Mouse (Mus musculus): ENCODE data around the gene Crip2. TPM values are rescaled to one million over a fixed set of nuclear protein-coding genes. Genes with fewer than 3 reads are reported as not detected.

The Crip2 gene
- polyA plus RNA-seq, 1 experiment: 52.9 TPM

DNA sequence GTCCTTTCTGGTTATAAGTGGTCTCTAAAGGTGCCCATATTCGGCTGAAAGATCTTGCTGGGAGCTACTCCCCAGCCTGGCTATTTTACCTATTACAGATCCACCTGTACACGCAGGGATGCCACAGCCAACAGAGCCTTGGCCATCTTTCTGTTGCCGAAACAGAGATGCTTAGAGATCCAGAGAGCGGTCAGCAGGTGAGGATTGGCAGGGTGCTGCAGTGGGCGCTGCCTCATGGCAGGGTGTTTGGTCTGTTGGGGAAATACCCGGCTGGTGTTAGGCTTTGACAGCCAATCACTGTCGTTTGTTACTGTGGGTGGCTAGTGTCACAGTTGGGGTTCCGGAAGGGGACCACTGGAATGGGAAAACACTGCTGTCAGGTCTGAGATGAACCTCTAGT, 17.9 kb downstream of the Crip2 start:
- no peak for TF ChIP-seq POLR2A (IDR thresholded peaks at IDR 0.05; ENCODE audit: low read depth, low read length)
- TF ChIP-seq CTCF (IDR thresholded peaks at IDR 0.05; ENCODE audit: borderline replicate concordance, insufficient read depth, low read length): no peak
- H3K4me3 ChIP-seq (ENCODE audit: insufficient read depth, low read length): no peak overlapping the region
- 0 out of 2 replicates have a peak, but pooled peaks cover 12% of the 10 kb centered on the region for H3K4me1 ChIP-seq (ENCODE audit: control insufficient read depth, insufficient read depth, low read length)
- no peak overlapping the region for H3K27ac ChIP-seq (ENCODE audit: insufficient read depth, low read length)

DNA sequence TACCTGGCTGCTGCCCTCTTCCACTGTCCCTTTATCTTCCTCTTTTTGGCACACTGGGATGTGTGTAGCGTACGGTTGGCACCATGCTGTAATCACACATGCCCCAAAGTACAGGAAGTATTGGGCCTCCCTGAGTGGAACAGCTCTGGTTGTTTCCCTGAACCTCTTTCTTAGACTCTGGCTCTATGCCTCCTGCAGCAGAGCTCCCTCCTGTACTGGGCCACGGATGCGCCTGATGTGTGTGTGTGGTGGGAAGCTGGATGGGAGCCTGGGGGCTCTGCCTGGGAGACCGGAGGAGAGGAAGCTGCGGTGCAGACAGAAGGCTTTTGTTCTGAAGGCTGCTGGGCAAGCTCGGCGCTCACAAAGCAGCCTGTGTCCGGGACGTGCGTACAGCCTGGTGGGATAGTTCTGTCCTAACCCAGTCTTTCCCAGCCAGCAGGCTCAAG, 23.5 kb downstream of the Crip2 start:
- Histone ChIP-seq H3K4me3 (ENCODE audit: insufficient read depth, low read length) (no peak overlapping the region), H3K27ac (ENCODE audit: insufficient read depth, low read length) (no peak overlapping the region), H3K4me1 (ENCODE audit: control insufficient read depth, insufficient read depth, low read length) (no peaks in the 10 kb centered on the region)
- TF ChIP-seq POLR2A (IDR thresholded peaks at IDR 0.05; ENCODE audit: low read depth, low read length) (no peak), CTCF (IDR thresholded peaks at IDR 0.05; ENCODE audit: borderline replicate concordance, insufficient read depth, low read length) (no peak)

DNA sequence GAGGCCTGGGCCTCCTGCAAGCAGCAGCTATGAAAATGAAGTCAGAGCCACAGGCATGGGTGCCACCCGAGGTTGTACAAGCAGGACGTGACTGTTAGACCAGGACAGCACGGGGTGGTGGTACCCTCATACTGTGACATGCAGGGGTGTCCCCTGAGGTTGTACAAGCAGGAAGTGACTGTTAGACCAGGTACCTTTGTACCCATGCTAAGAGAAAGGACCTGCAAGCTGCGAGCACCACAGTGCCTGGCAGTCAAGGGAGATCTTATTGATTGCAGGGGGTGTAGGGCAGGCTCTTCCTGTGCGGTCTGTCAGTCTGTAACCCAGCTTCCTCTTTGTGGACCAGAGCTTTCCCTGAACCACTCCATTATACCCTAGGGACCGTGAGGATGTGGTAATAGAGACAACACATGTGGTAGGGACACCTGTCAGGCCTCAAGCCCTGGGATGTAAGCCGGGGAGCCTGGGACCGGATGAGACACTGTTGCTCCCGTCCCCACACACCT, 28.0 kb downstream of the Crip2 start:
- no peaks in the 10 kb centered on the region for H3K4me1 ChIP-seq (ENCODE audit: control insufficient read depth, insufficient read depth, low read length)
- TF ChIP-seq POLR2A (IDR thresholded peaks at IDR 0.05; ENCODE audit: low read depth, low read length) (no peak), CTCF (IDR thresholded peaks at IDR 0.05; ENCODE audit: borderline replicate concordance, insufficient read depth, low read length) (no peak)
- no peak overlapping the region for H3K27ac ChIP-seq (ENCODE audit: insufficient read depth, low read length)
- H3K4me3 ChIP-seq (ENCODE audit: insufficient read depth, low read length): no peak overlapping the region

DNA sequence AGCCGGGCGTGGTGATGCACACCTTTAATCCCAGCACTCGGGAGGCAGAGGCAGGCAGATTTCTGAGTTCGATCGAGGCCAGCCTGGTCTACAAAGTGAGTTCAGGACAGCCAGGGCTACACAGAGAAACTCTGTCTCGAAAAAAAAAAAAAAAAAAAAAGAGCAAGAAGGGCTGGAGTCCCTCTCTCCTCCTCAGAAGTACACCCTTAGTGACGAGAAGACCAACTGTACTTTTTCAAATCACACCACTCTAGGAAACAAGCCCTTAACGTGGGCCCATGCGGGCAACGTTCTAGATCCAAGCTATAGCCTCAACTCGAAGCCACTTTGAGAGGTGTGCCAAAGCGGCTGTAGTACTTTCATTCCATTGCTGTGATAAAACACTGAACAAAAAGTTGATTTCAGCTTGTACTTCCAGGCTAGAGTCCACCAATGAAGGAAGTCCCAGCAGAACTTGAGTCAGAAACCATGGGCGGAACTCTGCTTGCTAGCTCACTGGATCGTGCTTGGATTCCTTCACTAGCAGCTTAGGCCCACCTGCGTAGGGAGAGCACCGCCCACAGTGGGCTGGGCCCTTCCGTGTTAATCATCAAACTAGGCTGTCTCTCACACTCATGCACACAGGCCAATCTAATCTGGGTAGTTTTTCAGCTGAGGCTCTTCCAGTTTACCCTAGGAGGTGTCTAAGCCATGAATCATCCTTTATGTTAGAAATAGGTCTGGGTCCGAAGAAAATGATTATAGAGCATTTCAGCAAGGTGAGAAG, 37.1 kb downstream of the Crip2 start:
- no peak overlapping the region for H3K4me3 ChIP-seq (ENCODE audit: insufficient read depth, low read length)
- no peak overlapping the region for H3K27ac ChIP-seq (ENCODE audit: insufficient read depth, low read length)
- no peaks in the 10 kb centered on the region for H3K4me1 ChIP-seq (ENCODE audit: control insufficient read depth, insufficient read depth, low read length)
- no peak for TF ChIP-seq POLR2A (IDR thresholded peaks at IDR 0.05; ENCODE audit: low read depth, low read length)
- no peak for TF ChIP-seq CTCF (IDR thresholded peaks at IDR 0.05; ENCODE audit: borderline replicate concordance, insufficient read depth, low read length)

DNA sequence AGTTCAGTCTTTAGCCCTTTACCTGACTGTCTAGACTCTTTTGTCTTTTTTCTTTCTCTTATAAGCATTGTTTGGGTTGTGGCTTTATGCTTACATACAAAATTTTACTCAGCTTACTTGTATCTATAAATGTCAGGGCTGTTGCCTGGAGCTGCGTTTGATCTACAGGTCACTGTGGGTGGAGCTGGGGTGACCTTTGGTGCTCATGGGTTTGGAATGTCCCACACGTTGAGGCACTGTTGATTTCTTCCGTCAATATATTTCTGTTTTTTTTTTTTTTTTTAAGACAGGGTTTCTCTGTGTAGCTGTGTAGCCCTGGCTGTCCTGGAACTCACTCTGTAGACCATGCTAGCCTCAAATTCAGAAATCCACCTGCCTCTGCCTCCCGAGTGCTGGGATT, 41.0 kb downstream of the Crip2 start:
- Histone ChIP-seq H3K27ac (ENCODE audit: insufficient read depth, low read length) (no peak overlapping the region), H3K4me1 (ENCODE audit: control insufficient read depth, insufficient read depth, low read length) (no peaks in the 10 kb centered on the region), H3K4me3 (ENCODE audit: insufficient read depth, low read length) (no peak overlapping the region)
- TF ChIP-seq POLR2A (IDR thresholded peaks at IDR 0.05; ENCODE audit: low read depth, low read length) (no peak), CTCF (IDR thresholded peaks at IDR 0.05; ENCODE audit: borderline replicate concordance, insufficient read depth, low read length) (no peak)

DNA sequence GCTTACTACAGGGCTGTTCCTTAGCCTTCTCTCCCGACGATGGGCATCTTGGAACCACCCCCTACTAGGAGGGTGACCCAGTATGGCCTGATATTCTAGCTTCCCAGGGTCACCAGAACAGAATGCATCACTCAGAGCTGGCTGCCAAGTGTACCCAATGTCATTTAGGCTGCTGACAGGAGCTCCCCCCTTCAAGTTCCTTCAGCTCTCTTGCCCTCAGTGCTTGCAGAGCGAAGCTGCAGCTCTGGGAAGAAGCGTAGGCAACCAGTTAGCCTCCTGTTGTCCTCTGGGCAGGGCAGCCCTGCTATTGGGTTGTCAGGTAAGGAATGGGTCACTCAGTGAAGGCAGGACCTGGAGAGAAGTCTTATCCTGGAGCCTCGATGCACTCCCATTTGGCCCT, 44.9 kb downstream of the Crip2 start:
- Histone ChIP-seq H3K27ac (ENCODE audit: insufficient read depth, low read length) (no peak overlapping the region), H3K4me3 (ENCODE audit: insufficient read depth, low read length) (no peak overlapping the region), H3K4me1 (ENCODE audit: control insufficient read depth, insufficient read depth, low read length) (no peaks in the 10 kb centered on the region; the same call in 1 of the 2 replicates)
- TF ChIP-seq CTCF (IDR thresholded peaks at IDR 0.05; ENCODE audit: borderline replicate concordance, insufficient read depth, low read length) (no peak), POLR2A (IDR thresholded peaks at IDR 0.05; ENCODE audit: low read depth, low read length) (no peak)

DNA sequence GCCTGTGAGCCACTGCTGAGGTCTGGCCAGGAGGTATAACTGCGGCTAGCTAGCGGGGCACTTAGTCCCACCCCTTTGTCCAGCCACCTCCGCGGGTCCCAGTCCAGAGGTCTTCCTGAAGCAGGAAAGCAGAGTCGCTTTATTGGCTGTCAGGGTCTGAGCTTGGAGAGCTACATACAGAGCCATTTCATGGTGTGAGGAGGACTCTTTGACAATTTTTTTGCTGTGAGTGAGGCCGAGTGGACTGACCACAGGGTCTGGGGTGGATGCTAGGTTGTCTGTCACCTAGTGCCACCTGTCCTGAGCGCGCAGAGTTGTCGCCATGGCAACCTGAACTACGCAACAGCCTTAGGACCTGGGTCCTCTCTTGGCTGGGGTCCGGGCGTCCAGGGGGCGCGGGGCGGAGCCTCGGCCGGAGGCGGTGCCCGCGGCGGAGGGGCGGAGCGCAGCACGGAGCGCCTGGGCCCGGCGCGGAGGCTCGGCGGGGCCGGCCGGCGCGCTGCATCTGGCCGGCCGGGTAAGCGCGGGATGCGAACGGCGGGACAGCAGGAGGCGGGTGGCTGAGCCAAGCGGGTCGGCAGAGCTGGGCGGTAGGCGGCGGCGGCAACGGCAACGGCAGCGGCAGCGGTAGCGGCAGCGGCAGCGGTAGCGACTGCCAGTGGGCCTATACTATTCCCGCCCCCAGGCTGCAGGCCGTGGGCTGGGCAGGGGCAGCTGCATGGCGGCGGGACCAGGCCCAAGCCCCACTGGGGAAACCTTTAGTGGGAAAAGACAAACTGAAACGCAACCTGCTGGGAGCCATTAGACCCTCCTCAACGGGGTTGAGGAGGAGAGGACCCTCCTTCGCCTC, 45.6 kb downstream of the Crip2 start, which contains the start of gene Tmem121:
Gene Tmem121 (plus strand): TSS at position 489 of the 850 bp plus-strand sequence.
- Histone ChIP-seq H3K4me3 (ENCODE audit: insufficient read depth, low read length) (peak within 1 kb of the TSS; percentile 64), H3K4me1 (ENCODE audit: control insufficient read depth, insufficient read depth, low read length) (no peaks in the 10 kb centered on the region; the same call in 1 of the 2 replicates), H3K27ac (ENCODE audit: insufficient read depth, low read length) (no peak within 1 kb of the TSS)
- no peak for TF ChIP-seq CTCF (IDR thresholded peaks at IDR 0.05; ENCODE audit: borderline replicate concordance, insufficient read depth, low read length)
- peak; percentile 52 for TF ChIP-seq POLR2A (IDR thresholded peaks at IDR 0.05; ENCODE audit: low read depth, low read length)

DNA sequence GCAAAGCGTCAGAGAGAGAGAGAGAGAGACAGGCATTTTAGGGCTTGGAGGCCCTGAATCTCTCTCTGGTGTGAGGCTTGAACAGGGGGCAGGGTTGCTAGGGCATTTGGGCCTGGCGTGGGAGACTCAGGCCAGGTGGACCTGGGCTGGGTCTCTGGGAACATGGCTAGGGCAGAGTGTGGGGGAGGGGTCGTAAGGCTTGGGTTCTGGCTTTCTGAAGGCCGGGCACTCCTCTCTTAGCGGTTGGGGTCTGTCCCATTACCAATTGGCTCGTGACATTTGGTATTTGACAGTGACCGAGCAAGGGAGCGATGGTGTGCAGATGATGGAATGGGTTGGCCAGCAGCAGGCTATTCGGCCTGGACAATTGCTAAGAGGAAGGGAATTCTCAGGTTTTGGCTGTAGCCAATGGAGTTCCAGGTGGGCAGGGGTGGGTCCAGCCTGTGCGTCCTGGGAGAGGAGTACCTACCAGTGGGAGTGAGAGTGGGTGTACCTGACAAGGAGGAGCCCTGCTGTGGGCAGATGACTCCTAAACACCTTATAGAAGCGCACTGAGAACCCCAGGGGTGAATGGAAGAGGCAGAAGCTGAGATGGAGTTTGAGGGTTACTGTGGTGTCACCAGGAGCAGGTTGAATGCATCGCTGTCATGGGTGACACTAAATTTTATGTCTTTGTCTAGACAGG, 46.4 kb downstream of the Crip2 start:
- no peaks in the 10 kb centered on the region; the same call in 1 of the 2 replicates for H3K4me1 ChIP-seq (ENCODE audit: control insufficient read depth, insufficient read depth, low read length)
- TF ChIP-seq CTCF (IDR thresholded peaks at IDR 0.05; ENCODE audit: borderline replicate concordance, insufficient read depth, low read length) (no peak), POLR2A (IDR thresholded peaks at IDR 0.05; ENCODE audit: low read depth, low read length) (no peak)
- no peak overlapping the region for H3K27ac ChIP-seq (ENCODE audit: insufficient read depth, low read length)
- H3K4me3 ChIP-seq (ENCODE audit: insufficient read depth, low read length): peak overlapping the region; percentile 64

DNA sequence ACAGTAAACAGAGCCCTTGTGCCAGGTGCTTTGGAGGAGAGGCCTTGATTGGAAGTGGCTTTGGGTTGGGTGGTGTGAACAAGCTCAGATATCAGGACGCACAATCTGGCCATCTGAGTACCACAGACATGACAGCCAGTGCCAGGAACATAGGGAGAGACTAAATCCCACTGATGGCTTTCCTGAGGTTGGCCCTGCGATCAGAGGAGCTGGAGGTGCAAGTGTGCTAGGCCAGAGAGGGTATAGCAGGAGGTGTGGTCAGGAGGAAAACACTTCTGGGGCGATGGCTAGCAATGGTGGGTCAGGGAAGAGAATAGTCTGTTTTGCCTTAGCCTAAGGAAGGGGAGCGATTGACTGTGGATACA, 47.0 kb downstream of the Crip2 start:
- peak overlapping the region; percentile 21; the same call in 1 of the 2 replicates for H3K4me3 ChIP-seq (ENCODE audit: insufficient read depth, low read length)
- H3K4me1 ChIP-seq (ENCODE audit: control insufficient read depth, insufficient read depth, low read length): no peaks in the 10 kb centered on the region; the same call in 1 of the 2 replicates
- H3K27ac ChIP-seq (ENCODE audit: insufficient read depth, low read length): no peak overlapping the region
- TF ChIP-seq CTCF (IDR thresholded peaks at IDR 0.05; ENCODE audit: borderline replicate concordance, insufficient read depth, low read length): no peak
- TF ChIP-seq POLR2A (IDR thresholded peaks at IDR 0.05; ENCODE audit: low read depth, low read length): no peak
